Mouse (Mus musculus) liver, embryonic 13.5 days (tissue): ENCODE results near the gene Pcgf3. TPM values are rescaled to one million over a fixed set of nuclear protein-coding genes. Genes with fewer than 3 reads are reported as not detected.

Experiments
- ATAC-seq: fragments of 200-750 bp; cut with Nextera tagmentation; 2 replicates; pipeline ENCODE4 v1.8.0; 2017; ENCODE audit warnings: low read depth, mild to moderate bottlenecking, moderate number of reproducible peaks, moderate library complexity
- DNase-seq: peaks from one replicate; pipeline ENCODE4 v3.0.0; 2022
- H3K27ac ChIP-seq: fragments of 300-500 bp; sonication (generic); 2 replicates; pipeline ENCODE4 v1.5.1; 2015; ENCODE audit warnings: moderate library complexity, mild to moderate bottlenecking, inconsistent platforms
- H3K27me3 ChIP-seq: fragments of 300-500 bp; sonication (generic); 2 replicates; pipeline ENCODE4 v1.6.1; 2015; ENCODE audit warnings: mild to moderate bottlenecking, inconsistent platforms
- H3K36me3 ChIP-seq: fragments of 300-500 bp; sonication (generic); 2 replicates; pipeline ENCODE4 v1.6.1; 2015; ENCODE audit warnings: mild to moderate bottlenecking, inconsistent platforms
- H3K4me1 ChIP-seq: fragments of 300-500 bp; sonication (generic); replicated peaks from 2 replicates; pipeline ENCODE4 v1.6.1; 2015; ENCODE audit warnings: inconsistent platforms
- H3K4me2 ChIP-seq: fragments of 300-500 bp; sonication (generic); 2 replicates; pipeline ENCODE4 v1.6.1; 2015; ENCODE audit warnings: inconsistent platforms, mild to moderate bottlenecking, moderate library complexity
- H3K4me3 ChIP-seq: fragments of 300-500 bp; sonication (generic); replicated peaks from 2 replicates; pipeline ENCODE4 v1.5.1; 2015; ENCODE audit warnings: mild to moderate bottlenecking, inconsistent platforms
- H3K9ac ChIP-seq: fragments of 300-500 bp; sonication (generic); 2 replicates; pipeline ENCODE4 v1.6.1; 2015; ENCODE audit warnings: mild to moderate bottlenecking, inconsistent platforms
- H3K9me3 ChIP-seq: fragments of 300-500 bp; sonication (generic); replicated peaks from 2 replicates; pipeline ENCODE4 v1.6.1; 2016; ENCODE audit warnings: inconsistent platforms
- WGBS: fragments of 180-500 bp; shearing (Covaris S2); methylation state at CpG from one replicate; pipeline ENCODE4 v1.1.7; 2015; ENCODE audit not compliant: insufficient replicate concordance; 5-methylcytosine and 5-hydroxymethylcytosine counted together
- polyA plus RNA-seq: library from polyadenylated mRNA; unstranded; fragments of >200 nt; fragmentation: Nextera tagmentation; extraction: Ambion mirVana; gene quantifications from 2 replicates; pipeline ENCODE4 v1.2.1, GENCODE M21; 2015

Pcgf3 gene
- polyA plus RNA-seq, 1 experiment from 2014 or later = 5.7 TPM

DNA sequence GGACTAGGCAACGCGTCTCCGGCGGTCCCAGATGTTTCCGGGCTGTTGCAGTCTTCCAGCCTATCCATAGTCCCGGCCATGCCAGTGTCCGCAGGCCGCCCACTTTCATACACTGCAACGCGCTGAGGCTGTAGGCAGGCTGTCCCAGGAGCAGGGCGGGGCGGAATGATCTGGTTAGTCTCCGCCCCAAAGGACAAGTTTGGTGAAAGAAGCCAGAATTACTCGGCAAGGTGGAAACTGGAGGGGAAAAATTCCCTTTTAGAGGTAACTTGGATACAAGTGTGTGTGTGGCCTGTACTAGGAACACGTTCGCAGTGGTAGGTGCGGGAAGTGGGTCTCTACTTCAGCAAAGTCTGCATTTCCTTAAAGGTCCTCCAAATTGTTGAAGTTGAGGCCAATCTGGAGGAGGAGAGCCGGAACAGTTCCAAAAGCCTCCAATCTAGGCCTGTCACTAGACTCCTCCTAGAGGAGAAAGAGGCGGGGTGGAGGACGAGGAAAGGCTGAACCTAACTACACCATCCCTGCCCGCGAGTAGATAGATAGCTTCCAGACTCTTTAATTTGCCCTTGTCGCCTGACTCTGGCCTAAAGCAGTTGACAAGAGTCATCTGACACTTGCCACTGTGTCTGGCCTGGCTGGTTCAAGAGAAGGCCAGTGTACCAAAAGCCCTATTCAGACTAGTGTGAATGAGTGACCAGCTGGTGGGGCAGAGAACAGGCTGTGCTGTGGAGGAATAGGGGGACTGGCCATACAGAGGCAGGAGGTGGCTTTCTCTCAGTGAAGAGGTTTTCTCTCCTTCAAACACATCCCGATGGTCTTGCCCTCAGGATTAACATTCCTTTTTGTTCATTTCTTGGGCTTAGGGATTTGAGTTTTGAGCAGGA is 12.0 kb upstream of the Pcgf3 start, which contains the start of gene Mfsd7a:
Gene Mfsd7a, minus strand, starts transcription at position 107 of the 884 bp plus-strand sequence.
- peak; percentile 81 for ATAC-seq
- H3K9me3 ChIP-seq = no peaks in the 10 kb centered on the region
- H3K9ac ChIP-seq = peak within 1 kb of the TSS; percentile 43
- DNase-seq = peak; percentile 58
- peaks cover 11% of the 10 kb centered on the region; the same call in 1 of the 2 replicates for H3K27me3 ChIP-seq
- H3K4me1 ChIP-seq = peaks cover 45% of the 10 kb centered on the region
- H3K36me3 ChIP-seq = no peaks in the 10 kb centered on the region
- peak within 1 kb of the TSS; percentile 49 for H3K4me3 ChIP-seq
- H3K4me2 ChIP-seq = peak within 1 kb of the TSS; percentile 69
- no peak within 1 kb of the TSS for H3K27ac ChIP-seq
- WGBS = 16% methylated on average over 24 of the region's 24 CpGs

- Histone ChIP-seq H3K9ac (no peak overlapping the region), H3K9me3 (no peaks in the 10 kb centered on the region), H3K4me2 (no peak overlapping the region), H3K27me3 (peaks cover 11% of the 10 kb centered on the region; the same call in 1 of the 2 replicates), H3K36me3 (no peaks in the 10 kb centered on the region), H3K4me3 (no peak overlapping the region), H3K27ac (no peak overlapping the region), H3K4me1 (peaks cover 45% of the 10 kb centered on the region)
- WGBS = 57% methylated on average over 8 of the region's 8 CpGs
- ATAC-seq (no peak), DNase-seq (no peak)
Measured at GRCm38 (mm10) chr5:108450837-108451540, 10.0 kb upstream of the Pcgf3 start.

DNA sequence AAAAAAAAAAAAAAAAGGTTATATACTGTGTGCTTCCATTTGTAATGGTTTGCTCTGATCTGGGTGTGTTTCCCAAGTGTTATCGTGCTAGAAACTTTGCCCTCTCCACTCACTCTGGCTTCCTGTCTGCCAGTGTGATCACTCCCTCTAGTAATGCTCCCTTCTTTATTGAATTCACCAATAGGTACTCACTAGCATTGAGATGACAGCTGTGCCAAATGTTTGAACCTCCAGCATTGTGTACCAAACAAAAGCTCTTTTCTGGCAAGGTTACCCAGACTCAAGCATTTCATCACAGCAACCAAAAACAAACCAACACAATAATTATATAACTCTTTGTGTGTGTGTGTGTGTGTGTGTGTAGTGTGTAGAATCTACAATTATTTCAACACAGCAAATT is 9.4 kb upstream of the Pcgf3 start:
- Histone ChIP-seq H3K4me3 (no peak overlapping the region), H3K27me3 (peaks cover 11% of the 10 kb centered on the region; the same call in 1 of the 2 replicates), H3K4me2 (no peak overlapping the region), H3K9me3 (no peaks in the 10 kb centered on the region), H3K36me3 (no peaks in the 10 kb centered on the region), H3K4me1 (peaks cover 42% of the 10 kb centered on the region), H3K27ac (no peak overlapping the region), H3K9ac (no peak overlapping the region)
- no peak for DNase-seq
- WGBS = 67% methylated on average over 1 of the region's 1 CpGs
- no peak for ATAC-seq

- H3K9ac ChIP-seq = no peak overlapping the region
- H3K9me3 ChIP-seq = no peaks in the 10 kb centered on the region
- DNase-seq (no peak), ATAC-seq (no peak)
- H3K4me1 ChIP-seq = peaks cover 34% of the 10 kb centered on the region
- no peaks in the 10 kb centered on the region for H3K36me3 ChIP-seq
- no peak overlapping the region for H3K4me2 ChIP-seq
- H3K27me3 ChIP-seq = peaks cover 10% of the 10 kb centered on the region; the same call in 1 of the 2 replicates
- WGBS = 79% methylated on average over 1 of the region's 1 CpGs
- no peak overlapping the region for H3K4me3 ChIP-seq
- H3K27ac ChIP-seq = no peak overlapping the region
Measured at GRCm38 (mm10) chr5:108452422-108452821, 8.6 kb upstream of the Pcgf3 start.

DNA sequence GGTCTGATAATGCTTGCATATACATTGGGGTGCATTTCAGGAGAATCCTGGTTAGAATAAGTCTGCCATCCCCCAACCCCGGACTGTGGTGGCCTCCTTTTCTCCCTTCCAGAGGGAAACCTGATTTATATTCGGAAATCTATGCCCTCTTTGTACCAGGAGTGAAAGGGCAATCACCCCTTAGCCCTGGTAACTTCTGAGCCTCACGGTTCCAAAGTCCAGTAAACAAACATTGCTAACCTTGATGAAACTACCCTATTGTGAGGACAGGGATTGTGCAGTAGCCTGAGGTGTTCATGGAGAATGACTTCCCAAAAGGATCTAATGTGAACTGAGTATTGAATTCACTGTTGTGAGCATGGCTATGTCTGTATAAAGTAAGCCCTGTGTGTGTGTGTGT is 6.9 kb upstream of the Pcgf3 start:
- no peak overlapping the region for H3K9ac ChIP-seq
- peaks cover 23% of the 10 kb centered on the region for H3K4me1 ChIP-seq
- peaks cover 10% of the 10 kb centered on the region; the same call in 1 of the 2 replicates for H3K27me3 ChIP-seq
- no peaks in the 10 kb centered on the region for H3K9me3 ChIP-seq
- ATAC-seq (0 out of 2 replicates have a peak, but pooled peaks have one; percentile 29), DNase-seq (no peak)
- no peak overlapping the region for H3K4me3 ChIP-seq
- WGBS = 45% methylated on average over 3 of the region's 3 CpGs
- H3K4me2 ChIP-seq = no peak overlapping the region
- no peaks in the 10 kb centered on the region for H3K36me3 ChIP-seq
- no peak overlapping the region for H3K27ac ChIP-seq

DNA sequence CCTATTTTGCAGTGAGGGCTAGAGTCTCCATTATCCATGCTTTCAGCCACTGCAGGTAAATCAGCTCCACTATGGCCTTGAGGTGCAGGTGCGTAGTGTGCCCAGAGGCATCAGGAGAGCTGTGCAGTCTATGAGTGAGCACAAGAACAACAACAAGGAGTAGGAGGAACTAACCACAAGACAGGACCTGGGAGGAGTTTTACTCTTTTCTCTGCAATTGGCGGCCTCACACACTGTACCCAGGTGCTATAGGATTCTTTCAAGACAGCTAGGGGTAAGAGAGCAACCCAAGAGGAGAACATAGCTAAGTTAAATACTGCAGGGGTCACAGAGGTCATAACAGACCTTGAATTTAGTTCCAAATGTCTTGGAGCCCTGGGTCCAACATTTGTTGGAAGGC is 2.3 kb upstream of the Pcgf3 start:
- no peaks in the 10 kb centered on the region for H3K9me3 ChIP-seq
- no peak overlapping the region for H3K27ac ChIP-seq
- 58% methylated on average over 2 of the region's 2 CpGs for WGBS
- DNase-seq = no peak
- H3K4me3 ChIP-seq = no peak overlapping the region
- H3K27me3 ChIP-seq = peaks cover 13% of the 10 kb centered on the region; the same call in 1 of the 2 replicates
- H3K36me3 ChIP-seq = no peaks in the 10 kb centered on the region
- H3K9ac ChIP-seq = no peak overlapping the region
- ATAC-seq = no peak
- H3K4me2 ChIP-seq = no peak overlapping the region
- peaks cover 34% of the 10 kb centered on the region for H3K4me1 ChIP-seq

DNA sequence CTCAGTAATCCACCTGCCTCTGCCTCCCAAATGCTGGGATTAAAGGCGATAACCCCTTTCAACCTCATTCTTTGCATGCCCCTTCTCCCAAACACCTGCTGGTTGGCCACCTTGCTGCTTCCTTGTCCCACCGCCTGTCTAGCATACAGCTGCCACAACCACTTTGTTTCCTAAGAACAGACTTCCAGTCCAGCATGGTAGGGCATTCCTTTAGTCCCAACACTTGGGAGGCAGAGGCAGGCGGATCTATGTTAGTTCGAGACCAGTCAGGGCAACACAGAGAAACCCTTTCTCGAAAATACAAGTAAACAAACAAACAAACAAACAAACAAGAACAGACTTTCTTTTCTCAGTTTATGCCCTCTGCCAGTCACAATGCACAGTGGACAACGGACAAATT is 571 bp upstream of the Pcgf3 start:
- Histone ChIP-seq H3K4me2 (peak overlapping the region; percentile 96), H3K9ac (peak overlapping the region; percentile 92), H3K27me3 (peaks cover 13% of the 10 kb centered on the region; the same call in 1 of the 2 replicates), H3K4me3 (peak overlapping the region; percentile 78), H3K9me3 (no peaks in the 10 kb centered on the region), H3K4me1 (peaks cover 51% of the 10 kb centered on the region), H3K36me3 (no peaks in the 10 kb centered on the region), H3K27ac (peak overlapping the region; percentile 13; the same call in 1 of the 2 replicates)
- ATAC-seq (no peak), DNase-seq (no peak)
- 44% methylated on average over 6 of the region's 6 CpGs for WGBS

DNA sequence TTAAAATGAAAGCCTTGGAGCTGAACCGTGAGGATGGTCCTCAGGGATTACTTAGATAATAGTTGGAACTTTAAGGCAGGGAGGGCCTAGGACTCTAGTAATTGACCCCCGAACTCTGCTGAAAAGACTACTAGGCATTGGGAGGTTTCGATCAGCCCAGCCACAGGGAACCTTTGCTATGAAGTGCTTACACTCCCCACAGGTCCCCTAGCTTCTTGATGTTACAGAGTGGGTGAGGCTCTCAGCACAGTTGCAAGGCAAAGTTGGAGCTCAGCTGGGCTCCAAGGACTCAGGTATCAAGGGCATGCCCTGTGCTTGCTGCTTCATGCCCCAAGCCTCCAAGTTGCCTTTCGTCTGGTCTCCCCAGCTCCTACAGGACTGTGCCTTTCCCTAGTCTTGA is 1.4 kb downstream of the Pcgf3 start:
- peaks cover 71% of the 10 kb centered on the region for H3K4me1 ChIP-seq
- H3K4me2 ChIP-seq = peak overlapping the region; percentile 96
- DNase-seq (no peak), ATAC-seq (no peak)
- H3K9me3 ChIP-seq = no peaks in the 10 kb centered on the region
- no peaks in the 10 kb centered on the region for H3K36me3 ChIP-seq
- 51% methylated on average over 4 of the region's 4 CpGs for WGBS
- peaks cover 7% of the 10 kb centered on the region; the same call in 1 of the 2 replicates for H3K27me3 ChIP-seq
- H3K4me3 ChIP-seq = peak overlapping the region; percentile 78
- peak overlapping the region; percentile 91 for H3K27ac ChIP-seq
- peak overlapping the region; percentile 92 for H3K9ac ChIP-seq

- peak; percentile 26 for DNase-seq
- ATAC-seq = peak; percentile 27; the same call in 1 of the 2 replicates
- peak overlapping the region; percentile 96 for H3K4me2 ChIP-seq
- H3K36me3 ChIP-seq = 0 out of 2 replicates have a peak, but pooled peaks cover 3% of the 10 kb centered on the region
- H3K27me3 ChIP-seq = no peaks in the 10 kb centered on the region
- H3K4me1 ChIP-seq = peaks cover 85% of the 10 kb centered on the region
- H3K4me3 ChIP-seq = peak overlapping the region; percentile 78; the same call in 1 of the 2 replicates
- H3K9ac ChIP-seq = peak overlapping the region; percentile 92
- H3K9me3 ChIP-seq = no peaks in the 10 kb centered on the region
- H3K27ac ChIP-seq = peak overlapping the region; percentile 91
- WGBS = 18% methylated on average over 6 of the region's 6 CpGs
Measured at GRCm38 (mm10) chr5:108465131-108465891, 4.3 kb downstream of the Pcgf3 start.

DNA sequence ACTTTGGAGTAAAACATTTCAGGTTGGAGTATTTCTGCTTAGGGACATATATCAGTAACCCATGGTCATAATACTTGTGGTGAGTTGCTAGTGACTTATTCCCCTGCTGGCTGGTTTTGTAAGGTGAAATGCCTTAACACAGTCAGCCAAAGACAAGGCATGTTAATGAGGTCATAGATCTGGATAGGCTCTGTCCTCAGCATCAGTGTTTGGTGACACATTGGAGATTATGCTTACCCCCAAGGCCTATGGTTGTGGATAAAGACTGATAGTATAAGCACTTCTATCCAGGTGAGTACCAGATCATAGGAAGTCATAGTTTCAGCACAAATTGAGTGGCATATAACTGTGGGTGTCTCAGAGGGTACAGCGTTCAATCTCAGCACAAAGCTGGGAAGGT is 5.6 kb downstream of the Pcgf3 start:
- WGBS = 96% methylated on average over 1 of the region's 1 CpGs
- Histone ChIP-seq H3K9me3 (no peaks in the 10 kb centered on the region), H3K27me3 (no peaks in the 10 kb centered on the region), H3K4me3 (no peak overlapping the region), H3K4me2 (peak overlapping the region; percentile 96), H3K9ac (peak overlapping the region; percentile 92), H3K27ac (peak overlapping the region; percentile 91), H3K4me1 (peaks cover 81% of the 10 kb centered on the region), H3K36me3 (peaks cover 7% of the 10 kb centered on the region; the same call in 1 of the 2 replicates)
- ATAC-seq (no peak), DNase-seq (no peak)
